Mouse (Mus musculus): ENCODE measurements around the gene Slc16a3. TPM values are rescaled to one million over a fixed set of nuclear protein-coding genes. Genes with fewer than 3 reads are reported as not detected.

The Slc16a3 gene
- polyA plus RNA-seq, 1 experiment from 2014 or later = 14.0 TPM

- WGBS = 92% methylated on average over 4 of the region's 4 CpGs
- no peak for ATAC-seq
- no peak overlapping the region for H3K27ac ChIP-seq
- no peak overlapping the region for H3K4me3 ChIP-seq (replicated peaks)
- no peaks in the 10 kb centered on the region for H3K9me3 ChIP-seq
- no peak overlapping the region for H3K4me2 ChIP-seq (replicated peaks)
- H3K27me3 ChIP-seq = no peaks in the 10 kb centered on the region
- H3K9ac ChIP-seq (replicated peaks) = no peak overlapping the region
- peaks cover 8% of the 10 kb centered on the region; the same call in 1 of the 2 replicates for H3K36me3 ChIP-seq
- peaks cover 16% of the 10 kb centered on the region for H3K4me1 ChIP-seq (replicated peaks)
Measured at GRCm38 (mm10) chr11:120928468-120928867, 19.8 kb upstream of the Slc16a3 start.

GRCm38 (mm10) chr11:120931479-120931878 is 16.8 kb upstream of the Slc16a3 start:
- Histone ChIP-seq H3K4me1 (replicated peaks) (peaks cover 16% of the 10 kb centered on the region), H3K4me2 (replicated peaks) (no peak overlapping the region), H3K9me3 (no peaks in the 10 kb centered on the region), H3K27ac (no peak overlapping the region), H3K4me3 (replicated peaks) (no peak overlapping the region), H3K27me3 (no peaks in the 10 kb centered on the region), H3K36me3 (no peaks in the 10 kb centered on the region; the same call in 1 of the 2 replicates), H3K9ac (replicated peaks) (no peak overlapping the region)
- WGBS = 94% methylated on average over 4 of the region's 4 CpGs
- no peak for ATAC-seq

GRCm38 (mm10) chr11:120932564-120933398 is 15.5 kb upstream of the Slc16a3 start, which contains the start of gene Ccdc57:
Gene Ccdc57, minus strand, starts transcription at chr11:120932872.
- H3K9me3 ChIP-seq = no peaks in the 10 kb centered on the region
- H3K27me3 ChIP-seq = no peaks in the 10 kb centered on the region
- H3K4me1 ChIP-seq (replicated peaks) = peaks cover 16% of the 10 kb centered on the region
- no peaks in the 10 kb centered on the region for H3K36me3 ChIP-seq
- H3K4me2 ChIP-seq (replicated peaks) = peak within 1 kb of the TSS; percentile 77
- WGBS = 9% methylated on average over 44 of the region's 44 CpGs
- H3K4me3 ChIP-seq (replicated peaks) = peak within 1 kb of the TSS; percentile 59
- peak within 1 kb of the TSS; percentile 73 for H3K9ac ChIP-seq (replicated peaks)
- H3K27ac ChIP-seq = peak within 1 kb of the TSS; percentile 31; the same call in 1 of the 2 replicates
- ATAC-seq = peak; percentile 98

GRCm38 (mm10) chr11:120937976-120938375 is 10.3 kb upstream of the Slc16a3 start:
- no peak overlapping the region for H3K27ac ChIP-seq
- WGBS = 97% methylated on average over 1 of the region's 1 CpGs
- H3K4me2 ChIP-seq (replicated peaks) = no peak overlapping the region
- no peak overlapping the region for H3K9ac ChIP-seq (replicated peaks)
- peaks cover 3% of the 10 kb centered on the region for H3K4me1 ChIP-seq (replicated peaks)
- ATAC-seq = no peak
- no peaks in the 10 kb centered on the region for H3K9me3 ChIP-seq
- no peak overlapping the region for H3K4me3 ChIP-seq (replicated peaks)
- no peaks in the 10 kb centered on the region for H3K27me3 ChIP-seq
- no peaks in the 10 kb centered on the region for H3K36me3 ChIP-seq

GRCm38 (mm10) chr11:120938795-120939194 is 9.5 kb upstream of the Slc16a3 start:
- no peak overlapping the region for H3K27ac ChIP-seq
- H3K4me2 ChIP-seq (replicated peaks) = no peak overlapping the region
- WGBS = 51% methylated on average over 4 of the region's 4 CpGs
- no peaks in the 10 kb centered on the region for H3K4me1 ChIP-seq (replicated peaks)
- H3K27me3 ChIP-seq = no peaks in the 10 kb centered on the region
- no peak for ATAC-seq
- H3K9ac ChIP-seq (replicated peaks) = no peak overlapping the region
- no peaks in the 10 kb centered on the region for H3K36me3 ChIP-seq
- H3K9me3 ChIP-seq = no peaks in the 10 kb centered on the region
- no peak overlapping the region for H3K4me3 ChIP-seq (replicated peaks)

GRCm38 (mm10) chr11:120939712-120940341 is 8.5 kb upstream of the Slc16a3 start:
- H3K9me3 ChIP-seq = no peaks in the 10 kb centered on the region
- H3K36me3 ChIP-seq = no peaks in the 10 kb centered on the region
- no peak overlapping the region for H3K4me2 ChIP-seq (replicated peaks)
- H3K4me3 ChIP-seq (replicated peaks) = no peak overlapping the region
- no peak overlapping the region for H3K9ac ChIP-seq (replicated peaks)
- no peaks in the 10 kb centered on the region for H3K27me3 ChIP-seq
- no peak for ATAC-seq
- H3K27ac ChIP-seq = no peak overlapping the region
- WGBS = 70% methylated on average over 6 of the region's 6 CpGs
- no peaks in the 10 kb centered on the region for H3K4me1 ChIP-seq (replicated peaks)

- Histone ChIP-seq H3K4me1 (replicated peaks) (no peaks in the 10 kb centered on the region), H3K36me3 (no peaks in the 10 kb centered on the region), H3K9me3 (no peaks in the 10 kb centered on the region), H3K27me3 (0 out of 2 replicates have a peak, but pooled peaks cover under 1% of the 10 kb centered on the region), H3K9ac (replicated peaks) (no peak overlapping the region), H3K27ac (no peak overlapping the region), H3K4me2 (replicated peaks) (no peak overlapping the region), H3K4me3 (replicated peaks) (no peak overlapping the region)
- WGBS = 92% methylated on average over 6 of the region's 6 CpGs
- no peak for ATAC-seq
Measured at GRCm38 (mm10) chr11:120940959-120941358, 7.3 kb upstream of the Slc16a3 start.

GRCm38 (mm10) chr11:120945266-120945665 is 3.0 kb upstream of the Slc16a3 start:
- no peaks in the 10 kb centered on the region for H3K9me3 ChIP-seq
- WGBS = 83% methylated on average over 7 of the region's 7 CpGs
- H3K4me2 ChIP-seq (replicated peaks) = no peak overlapping the region
- H3K9ac ChIP-seq (replicated peaks) = no peak overlapping the region
- H3K4me1 ChIP-seq (replicated peaks) = peaks cover 15% of the 10 kb centered on the region
- no peaks in the 10 kb centered on the region for H3K36me3 ChIP-seq
- peaks cover 39% of the 10 kb centered on the region for H3K27me3 ChIP-seq
- no peak overlapping the region for H3K4me3 ChIP-seq (replicated peaks)
- H3K27ac ChIP-seq = no peak overlapping the region
- ATAC-seq = no peak

- Histone ChIP-seq H3K36me3 (no peaks in the 10 kb centered on the region), H3K4me2 (replicated peaks) (no peak overlapping the region), H3K27ac (no peak overlapping the region), H3K27me3 (peaks cover 42% of the 10 kb centered on the region), H3K9me3 (no peaks in the 10 kb centered on the region), H3K4me3 (replicated peaks) (no peak overlapping the region), H3K4me1 (replicated peaks) (peaks cover 22% of the 10 kb centered on the region), H3K9ac (replicated peaks) (no peak overlapping the region)
- no peak for ATAC-seq
- 96% methylated on average over 4 of the region's 5 CpGs for WGBS
Measured at GRCm38 (mm10) chr11:120945926-120946325, 2.4 kb upstream of the Slc16a3 start.

GRCm38 (mm10) chr11:120948861-120949851 is 876 bp downstream of the Slc16a3 start:
- H3K4me2 ChIP-seq (replicated peaks) = peak overlapping the region; percentile 59
- no peak overlapping the region for H3K27ac ChIP-seq
- no peaks in the 10 kb centered on the region for H3K36me3 ChIP-seq
- peaks cover 36% of the 10 kb centered on the region for H3K4me1 ChIP-seq (replicated peaks)
- peaks cover 42% of the 10 kb centered on the region for H3K27me3 ChIP-seq
- H3K4me3 ChIP-seq (replicated peaks) = peak overlapping the region; percentile 43
- 1% methylated on average over 69 of the region's 75 CpGs for WGBS
- peak overlapping the region; percentile 34 for H3K9ac ChIP-seq (replicated peaks)
- H3K9me3 ChIP-seq = no peaks in the 10 kb centered on the region
- ATAC-seq = no peak

- Histone ChIP-seq H3K27ac (no peak overlapping the region), H3K9me3 (no peaks in the 10 kb centered on the region), H3K4me1 (replicated peaks) (peaks cover 36% of the 10 kb centered on the region), H3K4me3 (replicated peaks) (peak overlapping the region; percentile 43), H3K4me2 (replicated peaks) (peak overlapping the region; percentile 59), H3K9ac (replicated peaks) (no peak overlapping the region), H3K27me3 (peaks cover 42% of the 10 kb centered on the region), H3K36me3 (peaks cover 3% of the 10 kb centered on the region; the same call in 1 of the 2 replicates)
- ATAC-seq = no peak
- WGBS = 8% methylated on average over 10 of the region's 10 CpGs
Measured at GRCm38 (mm10) chr11:120949863-120950262, 1.6 kb downstream of the Slc16a3 start.
